Mouse (Mus musculus): Measurements from ENCODE around the gene Rps2. TPM values are rescaled to one million over a fixed set of nuclear protein-coding genes. Genes with fewer than 3 reads are reported as not detected.
A peak's percentile ranks its signal among the peaks of the same experiment; 100 is the strongest.
"Not testable (repeated sequence)": the region's sequence is repeated elsewhere in the genome, so short reads cannot be mapped to it uniquely, and the experiment has no call there.

The Rps2 gene
- 1,571 and 1,579 TPM in 2 replicates for polyA plus RNA-seq (2014; fragmentation: Nextera tagmentation; extraction: Ambion mirVana)

GRCm38 (mm10) chr17:24717943-24718342 is at the start of gene Rps2, which contains the start of gene Rnf151:
Rps2 (plus strand) TSS chr17:24718116.
Rnf151 (minus strand) TSS chr17:24718063.
- no peaks in the 10 kb centered on the region for H3K27me3 ChIP-seq (replicated peaks; ENCODE audit: control insufficient read depth, insufficient read depth, low read length)
- no peak within 1 kb of the TSS for H3K27ac ChIP-seq (replicated peaks; ENCODE audit: low read depth, low read length)
- 81% methylated on average over 4 of the region's 4 CpGs for WGBS
- peak within 1 kb of the TSS; percentile 96 for H3K9ac ChIP-seq (ENCODE audit: low read depth, low read length)
- peaks cover 40% of the 10 kb centered on the region for H3K36me3 ChIP-seq (ENCODE audit: control insufficient read depth, insufficient read depth, low read length)
- H3K4me3 ChIP-seq (ENCODE audit: low read depth, low read length), result peak within 1 kb of the TSS; percentile 91
- H3K9me3 ChIP-seq (ENCODE audit: control insufficient read depth, low read length), result no peaks in the 10 kb centered on the region
- peak within 1 kb of the TSS; percentile 59 for H3K4me2 ChIP-seq (ENCODE audit: low read depth, low read length)
- DNase-seq (ENCODE audit: low spot score) (no peak), ATAC-seq (ENCODE audit: low read depth) (no peak)
- peaks cover 11% of the 10 kb centered on the region for H3K4me1 ChIP-seq (ENCODE audit: control insufficient read depth, insufficient read depth, low read length)

GRCm38 (mm10) chr17:24669214-24669544 is 48.7 kb upstream of the Rps2 start:
- peak overlapping the region; percentile 86 for H3K27ac ChIP-seq (replicated peaks; ENCODE audit: low read depth, low read length)
- peak overlapping the region; percentile 99 for H3K4me3 ChIP-seq (ENCODE audit: low read depth, low read length)
- ATAC-seq (ENCODE audit: low read depth), result peak; percentile 9
- H3K9ac ChIP-seq (ENCODE audit: low read depth, low read length), result peak overlapping the region; percentile 98
- H3K27me3 ChIP-seq (replicated peaks; ENCODE audit: control insufficient read depth, insufficient read depth, low read length); DNase-seq (ENCODE audit: low spot score); H3K36me3 ChIP-seq (ENCODE audit: control insufficient read depth, insufficient read depth, low read length); H3K9me3 ChIP-seq (ENCODE audit: control insufficient read depth, low read length): not testable (repeated sequence)
- H3K4me2 ChIP-seq (ENCODE audit: low read depth, low read length), result peak overlapping the region; percentile 84
- peaks cover 21% of the 10 kb centered on the region for H3K4me1 ChIP-seq (ENCODE audit: control insufficient read depth, insufficient read depth, low read length)
- WGBS, result 12% methylated on average over 15 of the region's 15 CpGs

- no peaks in the 10 kb centered on the region for H3K36me3 ChIP-seq (ENCODE audit: control insufficient read depth, insufficient read depth, low read length)
- peak within 1 kb of the TSS; percentile 84 for H3K4me2 ChIP-seq (ENCODE audit: low read depth, low read length)
Measured at GRCm38 (mm10) chr17:24669545-24670245, 48.2 kb upstream of the Rps2 start, which contains the start of gene Zfp598. Zfp598 (plus strand) TSS chr17:24669687.

DNA sequence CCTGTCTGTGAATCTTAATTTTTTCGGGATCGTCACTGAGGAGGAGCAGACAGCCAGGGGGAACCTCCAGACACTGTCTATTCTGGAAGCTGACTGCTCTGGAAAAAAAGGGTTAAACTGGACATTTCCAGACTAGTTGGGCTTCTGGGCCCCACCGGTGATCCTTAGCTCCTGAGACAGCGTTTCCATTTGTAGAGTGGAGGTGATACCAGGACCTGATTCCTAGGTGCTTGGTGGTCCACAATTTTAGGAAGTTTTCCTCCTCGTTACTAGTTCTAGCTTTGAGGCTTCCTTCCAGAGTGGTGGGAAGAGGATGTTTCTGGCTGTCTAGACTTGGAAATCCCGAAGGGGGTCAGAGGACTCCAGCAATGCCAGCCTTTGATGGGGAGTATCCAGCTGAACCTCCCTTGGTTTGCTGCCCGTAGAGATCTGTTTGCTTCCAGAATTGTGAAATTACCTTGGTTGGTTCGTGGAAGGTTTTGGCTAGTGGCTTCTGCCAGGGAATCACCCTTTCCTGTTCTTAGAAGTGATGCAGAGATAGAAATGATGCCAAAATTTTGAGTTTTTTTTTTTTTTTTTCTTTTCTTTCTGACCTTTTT is 47.6 kb upstream of the Rps2 start:
- Histone ChIP-seq H3K9me3 (ENCODE audit: control insufficient read depth, low read length) (no peaks in the 10 kb centered on the region), H3K4me1 (ENCODE audit: control insufficient read depth, insufficient read depth, low read length) (peaks cover 21% of the 10 kb centered on the region), H3K36me3 (ENCODE audit: control insufficient read depth, insufficient read depth, low read length) (no peaks in the 10 kb centered on the region), H3K4me3 (ENCODE audit: low read depth, low read length) (peak overlapping the region; percentile 99), H3K9ac (ENCODE audit: low read depth, low read length) (peak overlapping the region; percentile 98), H3K4me2 (ENCODE audit: low read depth, low read length) (peak overlapping the region; percentile 84), H3K27me3 (replicated peaks; ENCODE audit: control insufficient read depth, insufficient read depth, low read length) (no peaks in the 10 kb centered on the region), H3K27ac (replicated peaks; ENCODE audit: low read depth, low read length) (0 out of 2 replicates have a peak overlapping the region, but pooled peaks have one; percentile 86)
- WGBS, result 8% methylated on average over 8 of the region's 8 CpGs
- DNase-seq (ENCODE audit: low spot score), result no peak
- ATAC-seq (ENCODE audit: low read depth), result no peak

More at GRCm38 (mm10) chr17:24669545-24670245, 48.2 kb upstream of the Rps2 start, which contains the start of gene Zfp598:
- H3K9me3 ChIP-seq (ENCODE audit: control insufficient read depth, low read length), result no peaks in the 10 kb centered on the region
- H3K27ac ChIP-seq (replicated peaks; ENCODE audit: low read depth, low read length), result peak within 1 kb of the TSS; percentile 86
- WGBS, result 0% methylated on average over 33 of the region's 80 CpGs
- ATAC-seq (ENCODE audit: low read depth) (peak; percentile 99), DNase-seq (ENCODE audit: low spot score) (peak; percentile 96)
- H3K4me3 ChIP-seq (ENCODE audit: low read depth, low read length), result peak within 1 kb of the TSS; percentile 99
- peak within 1 kb of the TSS; percentile 98 for H3K9ac ChIP-seq (ENCODE audit: low read depth, low read length)
- H3K4me1 ChIP-seq (ENCODE audit: control insufficient read depth, insufficient read depth, low read length), result peaks cover 21% of the 10 kb centered on the region
- H3K27me3 ChIP-seq (replicated peaks; ENCODE audit: control insufficient read depth, insufficient read depth, low read length), result no peaks in the 10 kb centered on the region

DNA sequence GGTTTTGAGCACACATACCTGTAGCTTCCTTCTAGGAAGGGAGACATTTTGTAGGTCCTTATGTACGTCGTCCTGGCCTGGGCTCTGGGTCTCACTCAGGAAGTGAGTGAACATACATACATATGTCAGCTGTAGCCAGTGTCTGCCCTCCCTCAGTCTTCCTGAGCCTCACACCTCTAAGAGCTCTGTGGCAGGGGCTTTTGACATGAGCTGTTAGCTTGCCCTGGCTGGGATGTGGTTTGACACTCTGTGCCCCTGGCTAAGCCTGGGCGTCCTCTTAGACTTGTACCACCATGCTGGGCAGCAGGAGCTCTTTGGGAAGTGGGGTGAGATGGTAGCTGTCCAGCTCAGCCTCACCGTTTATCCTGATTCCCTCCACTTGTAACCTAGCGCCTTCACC is 46.6 kb upstream of the Rps2 start:
- ATAC-seq (ENCODE audit: low read depth), result no peak
- no peak overlapping the region for H3K4me3 ChIP-seq (ENCODE audit: low read depth, low read length)
- no peaks in the 10 kb centered on the region for H3K27me3 ChIP-seq (replicated peaks; ENCODE audit: control insufficient read depth, insufficient read depth, low read length)
- H3K27ac ChIP-seq (replicated peaks; ENCODE audit: low read depth, low read length), result no peak overlapping the region
- no peaks in the 10 kb centered on the region for H3K9me3 ChIP-seq (ENCODE audit: control insufficient read depth, low read length)
- H3K4me1 ChIP-seq (ENCODE audit: control insufficient read depth, insufficient read depth, low read length), result peaks cover 21% of the 10 kb centered on the region
- H3K36me3 ChIP-seq (ENCODE audit: control insufficient read depth, insufficient read depth, low read length), result no peaks in the 10 kb centered on the region
- peak overlapping the region; percentile 98 for H3K9ac ChIP-seq (ENCODE audit: low read depth, low read length)
- peak overlapping the region; percentile 84 for H3K4me2 ChIP-seq (ENCODE audit: low read depth, low read length)
- no peak for DNase-seq (ENCODE audit: low spot score)
- WGBS, result 55% methylated on average over 5 of the region's 5 CpGs

- Histone ChIP-seq H3K9ac (ENCODE audit: low read depth, low read length) (peak overlapping the region; percentile 98; the same call in 1 of the 2 replicates), H3K4me2 (ENCODE audit: low read depth, low read length) (peak overlapping the region; percentile 24; the same call in 1 of the 2 replicates), H3K36me3 (ENCODE audit: control insufficient read depth, insufficient read depth, low read length) (peaks cover 8% of the 10 kb centered on the region), H3K27ac (replicated peaks; ENCODE audit: low read depth, low read length) (no peak overlapping the region), H3K9me3 (ENCODE audit: control insufficient read depth, low read length) (no peaks in the 10 kb centered on the region), H3K4me1 (ENCODE audit: control insufficient read depth, insufficient read depth, low read length) (peaks cover 21% of the 10 kb centered on the region), H3K27me3 (replicated peaks; ENCODE audit: control insufficient read depth, insufficient read depth, low read length) (no peaks in the 10 kb centered on the region), H3K4me3 (ENCODE audit: low read depth, low read length) (no peak overlapping the region)
- ATAC-seq (ENCODE audit: low read depth) (no peak), DNase-seq (ENCODE audit: low spot score) (peak; percentile 39)
- 26% methylated on average over 5 of the region's 5 CpGs for WGBS
Measured at GRCm38 (mm10) chr17:24672141-24672540, 45.8 kb upstream of the Rps2 start.

GRCm38 (mm10) chr17:24674277-24674676 is 43.6 kb upstream of the Rps2 start:
- no peak for ATAC-seq (ENCODE audit: low read depth)
- H3K9ac ChIP-seq (ENCODE audit: low read depth, low read length), result no peak overlapping the region

DNA sequence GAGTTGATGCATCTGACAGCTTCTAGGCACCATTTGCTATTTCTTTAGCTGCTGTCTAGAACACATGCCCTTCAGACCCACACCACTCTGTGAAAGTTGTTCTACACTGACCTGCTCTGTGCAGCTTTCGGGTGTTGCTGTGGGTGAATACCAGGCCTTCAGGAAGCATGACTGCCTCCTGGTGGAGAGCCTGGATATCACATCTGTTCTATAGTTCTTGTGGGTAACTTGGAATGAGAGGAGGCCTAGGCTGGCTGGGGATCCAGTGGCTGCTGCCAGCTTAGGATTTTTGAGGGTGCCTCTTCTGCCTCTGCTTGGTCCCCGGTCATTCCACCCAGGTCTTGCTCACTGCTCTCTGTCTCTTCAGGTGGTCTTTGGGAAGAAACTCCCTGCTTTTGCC is 41.7 kb upstream of the Rps2 start:
- WGBS, result 62% methylated on average over 2 of the region's 2 CpGs
- Histone ChIP-seq H3K36me3 (ENCODE audit: control insufficient read depth, insufficient read depth, low read length) (peaks cover 48% of the 10 kb centered on the region), H3K27ac (replicated peaks; ENCODE audit: low read depth, low read length) (no peak overlapping the region), H3K27me3 (replicated peaks; ENCODE audit: control insufficient read depth, insufficient read depth, low read length) (no peaks in the 10 kb centered on the region), H3K9me3 (ENCODE audit: control insufficient read depth, low read length) (no peaks in the 10 kb centered on the region), H3K4me3 (ENCODE audit: low read depth, low read length) (no peak overlapping the region), H3K4me1 (ENCODE audit: control insufficient read depth, insufficient read depth, low read length) (peaks cover 11% of the 10 kb centered on the region), H3K4me2 (ENCODE audit: low read depth, low read length) (no peak overlapping the region), H3K9ac (ENCODE audit: low read depth, low read length) (no peak overlapping the region)
- ATAC-seq (ENCODE audit: low read depth) (peak; percentile 39; the same call in 1 of the 2 replicates), DNase-seq (ENCODE audit: low spot score) (peak; percentile 58)

More at GRCm38 (mm10) chr17:24674277-24674676, 43.6 kb upstream of the Rps2 start:
- no peak overlapping the region for H3K4me3 ChIP-seq (ENCODE audit: low read depth, low read length)
- peaks cover 16% of the 10 kb centered on the region for H3K4me1 ChIP-seq (ENCODE audit: control insufficient read depth, insufficient read depth, low read length)
- no peak overlapping the region for H3K27ac ChIP-seq (replicated peaks; ENCODE audit: low read depth, low read length)
- peaks cover 29% of the 10 kb centered on the region for H3K36me3 ChIP-seq (ENCODE audit: control insufficient read depth, insufficient read depth, low read length)
- H3K4me2 ChIP-seq (ENCODE audit: low read depth, low read length), result no peak overlapping the region
- DNase-seq (ENCODE audit: low spot score), result no peak
- no peaks in the 10 kb centered on the region for H3K27me3 ChIP-seq (replicated peaks; ENCODE audit: control insufficient read depth, insufficient read depth, low read length)
- 78% methylated on average over 7 of the region's 7 CpGs for WGBS
- H3K9me3 ChIP-seq (ENCODE audit: control insufficient read depth, low read length), result no peaks in the 10 kb centered on the region
